Mouse (Mus musculus) liver, embryonic 15.5 days (tissue): ENCODE measurements around the gene Eml1. TPM values are rescaled to one million over a fixed set of nuclear protein-coding genes. Genes with fewer than 3 reads are reported as not detected.
A peak's percentile ranks its signal among the peaks of the same experiment; 100 is the strongest.

Source experiments
- ATAC-seq: fragments of 200-750 bp; cut with Nextera tagmentation; 2 replicates; pipeline ENCODE4 v1.8.0; 2017; ENCODE audit warnings: moderate number of reproducible peaks, mild to moderate bottlenecking, moderate library complexity; ENCODE audit not compliant: insufficient read depth
- H3K27ac ChIP-seq: fragments of 300-500 bp; sonication (generic); replicated peaks from 2 replicates; pipeline ENCODE4 v1.5.1; 2015; ENCODE audit warnings: mild to moderate bottlenecking, inconsistent platforms
- H3K27me3 ChIP-seq: fragments of 300-500 bp; sonication (generic); 2 replicates; pipeline ENCODE4 v1.6.1; 2015; ENCODE audit warnings: mild to moderate bottlenecking, inconsistent platforms
- H3K36me3 ChIP-seq: fragments of 300-500 bp; sonication (generic); replicated peaks from 2 replicates; pipeline ENCODE4 v1.6.1; 2015; ENCODE audit warnings: moderate library complexity, mild to moderate bottlenecking, inconsistent platforms
- H3K4me1 ChIP-seq: fragments of 300-500 bp; sonication (generic); replicated peaks from 2 replicates; pipeline ENCODE4 v1.6.1; 2015; ENCODE audit warnings: inconsistent platforms
- H3K4me2 ChIP-seq: fragments of 300-500 bp; sonication (generic); 2 replicates; pipeline ENCODE4 v1.6.1; 2015; ENCODE audit warnings: moderate library complexity, mild to moderate bottlenecking, inconsistent platforms
- H3K4me3 ChIP-seq: fragments of 300-500 bp; sonication (generic); replicated peaks from 2 replicates; pipeline ENCODE4 v1.5.1; 2015; ENCODE audit warnings: mild to moderate bottlenecking, inconsistent platforms
- H3K9ac ChIP-seq: fragments of 300-500 bp; sonication (generic); 2 replicates; pipeline ENCODE4 v1.6.1; 2015; ENCODE audit warnings: moderate library complexity, mild to moderate bottlenecking, inconsistent platforms
- H3K9me3 ChIP-seq: fragments of 300-500 bp; sonication (generic); replicated peaks from 2 replicates; pipeline ENCODE4 v1.6.1; 2016; ENCODE audit warnings: inconsistent platforms
- WGBS: fragments of 180-500 bp; shearing (Covaris S2); methylation state at CpG from one replicate; pipeline ENCODE4 v1.1.7; 2015; ENCODE audit warnings: mixed read lengths; ENCODE audit not compliant: insufficient replicate concordance; 5-methylcytosine and 5-hydroxymethylcytosine counted together
- polyA plus RNA-seq: library from polyadenylated mRNA; unstranded; fragments of >200 nt; fragmentation: Nextera tagmentation; extraction: Ambion mirVana; gene quantifications from 2 replicates; pipeline ENCODE4 v1.2.1, GENCODE M21; 2015

Gene Eml1
- polyA plus RNA-seq, 1 experiment from 2014 or later = 5.5 TPM

DNA sequence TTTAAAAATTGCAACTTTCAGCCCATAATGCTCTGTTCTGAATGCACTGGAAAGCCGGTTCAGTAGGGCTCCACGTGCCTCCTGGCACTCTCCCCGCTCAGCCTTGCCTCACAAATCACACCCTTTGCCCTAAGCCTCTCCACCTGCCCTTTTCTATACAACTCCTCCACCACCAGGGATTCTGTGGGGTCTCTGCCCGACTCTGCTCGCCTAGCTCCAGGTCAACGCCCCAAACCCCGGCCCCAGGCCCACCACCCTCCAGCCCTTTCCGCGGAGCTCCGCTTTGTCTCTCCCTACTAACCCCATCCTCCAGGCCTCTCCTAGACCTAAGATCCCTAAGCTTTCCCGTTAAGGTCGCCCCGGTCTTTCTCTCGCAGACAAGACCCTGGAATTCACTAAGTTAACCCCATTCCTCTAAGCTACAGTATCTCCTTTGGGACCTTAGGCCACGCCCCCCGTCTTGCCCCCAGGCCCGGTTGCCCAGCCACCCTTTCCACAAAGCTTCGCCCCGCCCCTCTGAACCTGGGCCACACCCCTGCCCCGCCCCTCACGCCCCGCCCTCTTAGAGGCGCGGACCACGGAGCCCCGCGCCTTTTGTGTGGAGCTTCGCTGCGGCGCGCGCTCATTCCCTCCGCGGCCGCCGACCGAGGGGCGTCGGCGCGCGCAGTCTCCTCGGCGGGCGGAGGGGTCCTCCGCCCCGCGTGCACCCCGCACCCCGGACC, 183.5 kb downstream of the Eml1 start, which contains the start of gene Evl:
Gene Evl, plus strand, starts transcription at position 601 of the 722 bp plus-strand sequence.
- Histone ChIP-seq H3K4me2 (peak within 1 kb of the TSS; percentile 78), H3K4me3 (peak within 1 kb of the TSS; percentile 60), H3K27ac (no peak within 1 kb of the TSS), H3K4me1 (peaks cover 17% of the 10 kb centered on the region; the same call in 1 of the 2 replicates), H3K36me3 (no peaks in the 10 kb centered on the region), H3K9me3 (no peaks in the 10 kb centered on the region), H3K27me3 (peaks cover 71% of the 10 kb centered on the region), H3K9ac (peak within 1 kb of the TSS; percentile 47; the same call in 1 of the 2 replicates)
- WGBS = 4% methylated on average over 50 of the region's 50 CpGs
- peak; percentile 72 for ATAC-seq

- WGBS = 0% methylated on average over 94 of the region's 100 CpGs
- ATAC-seq = peak; percentile 15; the same call in 1 of the 2 replicates
Measured at GRCm38 (mm10) chr12:108554861-108555556, 184.3 kb downstream of the Eml1 start.

GRCm38 (mm10) chr12:108558194-108558593, 187.4 kb downstream of the Eml1 start:
- peaks cover 51% of the 10 kb centered on the region for H3K27me3 ChIP-seq
- peaks cover 17% of the 10 kb centered on the region; the same call in 1 of the 2 replicates for H3K4me1 ChIP-seq
- no peak overlapping the region for H3K27ac ChIP-seq
- H3K36me3 ChIP-seq = no peaks in the 10 kb centered on the region
- ATAC-seq = no peak
- H3K4me3 ChIP-seq = no peak overlapping the region
- no peaks in the 10 kb centered on the region for H3K9me3 ChIP-seq
- no peak overlapping the region for H3K4me2 ChIP-seq
- no peak overlapping the region for H3K9ac ChIP-seq

More at GRCm38 (mm10) chr12:108554861-108555556, 184.3 kb downstream of the Eml1 start:
- Histone ChIP-seq H3K4me2 (peak overlapping the region; percentile 78), H3K4me1 (peaks cover 17% of the 10 kb centered on the region; the same call in 1 of the 2 replicates), H3K4me3 (peak overlapping the region; percentile 60), H3K9me3 (no peaks in the 10 kb centered on the region), H3K9ac (peak overlapping the region; percentile 47; the same call in 1 of the 2 replicates), H3K36me3 (no peaks in the 10 kb centered on the region), H3K27ac (no peak overlapping the region), H3K27me3 (peaks cover 71% of the 10 kb centered on the region)

DNA sequence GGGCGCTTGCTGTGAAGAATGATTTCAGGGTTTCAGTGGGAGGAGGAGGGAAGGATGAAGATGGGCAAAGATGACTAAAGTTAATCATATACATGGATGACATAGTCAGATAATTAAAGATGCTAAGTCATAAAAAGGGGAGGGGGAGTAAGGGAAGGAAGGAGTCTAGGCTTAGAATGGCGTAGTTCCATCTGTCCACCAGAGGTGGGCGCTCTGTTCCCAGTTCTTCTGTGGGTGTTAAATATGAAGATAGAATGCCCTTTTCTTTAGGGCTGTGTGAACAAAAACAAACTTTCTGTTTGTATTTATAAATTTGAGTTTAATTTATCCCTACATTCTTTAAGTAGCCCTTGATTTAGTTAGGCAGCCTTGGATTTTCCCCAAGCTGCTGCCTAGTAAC, 192.5 kb downstream of the Eml1 start:
- H3K4me2 ChIP-seq = no peak overlapping the region
- no peak for ATAC-seq
- no peak overlapping the region for H3K9ac ChIP-seq
- no peaks in the 10 kb centered on the region for H3K4me1 ChIP-seq
- no peak overlapping the region for H3K27ac ChIP-seq
- WGBS = 73% methylated on average over 3 of the region's 3 CpGs
- 0 out of 2 replicates have a peak, but pooled peaks cover 3% of the 10 kb centered on the region for H3K27me3 ChIP-seq
- no peaks in the 10 kb centered on the region for H3K9me3 ChIP-seq
- H3K36me3 ChIP-seq = no peaks in the 10 kb centered on the region
- no peak overlapping the region for H3K4me3 ChIP-seq

GRCm38 (mm10) chr12:108564910-108565506, 194.3 kb downstream of the Eml1 start:
- Histone ChIP-seq H3K4me2 (no peak overlapping the region), H3K27me3 (no peaks in the 10 kb centered on the region), H3K36me3 (no peaks in the 10 kb centered on the region), H3K4me3 (no peak overlapping the region), H3K27ac (no peak overlapping the region), H3K4me1 (no peaks in the 10 kb centered on the region), H3K9ac (no peak overlapping the region), H3K9me3 (no peaks in the 10 kb centered on the region)
- no peak for ATAC-seq
- 71% methylated on average over 12 of the region's 12 CpGs for WGBS

GRCm38 (mm10) chr12:108579156-108579871, 208.6 kb downstream of the Eml1 start:
- no peak overlapping the region for H3K27ac ChIP-seq
- H3K4me1 ChIP-seq = no peaks in the 10 kb centered on the region
- no peaks in the 10 kb centered on the region for H3K27me3 ChIP-seq
- H3K9me3 ChIP-seq = no peaks in the 10 kb centered on the region
- no peak for ATAC-seq
- no peaks in the 10 kb centered on the region for H3K36me3 ChIP-seq
- WGBS = 52% methylated on average over 7 of the region's 7 CpGs
- no peak overlapping the region for H3K4me2 ChIP-seq
- H3K4me3 ChIP-seq = no peak overlapping the region
- H3K9ac ChIP-seq = no peak overlapping the region

DNA sequence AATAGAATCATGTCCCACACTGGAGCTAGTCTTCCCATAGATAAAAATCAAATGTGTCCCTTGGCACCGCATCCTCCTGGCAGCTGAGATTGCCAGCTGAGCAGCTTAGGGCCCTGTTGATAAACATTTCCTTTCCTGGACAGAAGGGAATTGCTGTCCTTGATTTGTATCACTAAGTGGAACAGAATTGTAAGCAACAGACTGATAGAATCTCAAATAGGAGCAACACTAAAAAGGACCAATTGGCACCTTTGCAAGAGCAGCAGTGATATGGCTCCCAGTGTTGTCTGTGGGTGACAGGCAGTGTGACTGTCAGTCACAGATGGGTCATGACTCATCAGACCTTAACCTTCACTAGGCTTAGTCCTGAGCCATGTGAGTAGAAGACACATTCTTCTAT, 213.0 kb downstream of the Eml1 start:
- no peaks in the 10 kb centered on the region for H3K4me1 ChIP-seq
- no peak for ATAC-seq
- no peaks in the 10 kb centered on the region for H3K36me3 ChIP-seq
- no peak overlapping the region for H3K4me2 ChIP-seq
- H3K27ac ChIP-seq = no peak overlapping the region
- no peak overlapping the region for H3K4me3 ChIP-seq
- no peaks in the 10 kb centered on the region for H3K27me3 ChIP-seq
- H3K9ac ChIP-seq = no peak overlapping the region
- no peaks in the 10 kb centered on the region for H3K9me3 ChIP-seq
- 60% methylated on average over 1 of the region's 1 CpGs for WGBS

Other genes starting within 250 kb of the Eml1 start
- gene Setd3, start 191.6 kb upstream of the Eml1 start, polyA plus RNA-seq = 53.8 and 56.0 TPM in 2 replicates
- gene Ccnk, start 191.4 kb upstream of the Eml1 start, polyA plus RNA-seq = 1.4 and 1.7 TPM in 2 replicates
- 1.1 and 1.4 TPM in 2 replicates for gene Ccdc85c, start 95.5 kb upstream of the Eml1 start, polyA plus RNA-seq
- gene Hhipl1, start 64.7 kb upstream of the Eml1 start, polyA plus RNA-seq = 0.03 and 0.09 TPM in 2 replicates
- 0.08 and 0.09 TPM in 2 replicates for gene Cyp46a1, start 36.6 kb upstream of the Eml1 start, polyA plus RNA-seq
- gene Evl, start 183.8 kb downstream of the Eml1 start, polyA plus RNA-seq = 8.5 and 10.1 TPM in 2 replicates